Mouse (Mus musculus): ENCODE data around the gene Vmn2r38. TPM values are rescaled to one million over a fixed set of nuclear protein-coding genes. Genes with fewer than 3 reads are reported as not detected.
"Not testable (repeated sequence)": the region's sequence is repeated elsewhere in the genome, so short reads cannot be mapped to it uniquely, and the experiment has no call there.

The Vmn2r38 gene
- not detected in 2 replicates for total RNA-seq (2012; rRNA removed)

- DNase-seq (ENCODE audit: low read depth, low spot score); in situ Hi-C loops (cut with MboI; ENCODE audit: low sequenced_read_pairs in 2 of 2, unreplicated experiment in 2 of 2); H3K4me3 ChIP-seq (ENCODE audit: insufficient read depth in 1 of 2, low read depth in 1 of 2, low read length in 2 of 2, poor library complexity in 1 of 2, severe bottlenecking in 1 of 2); H3K9me3 ChIP-seq (ENCODE audit: control insufficient read depth, insufficient read depth, low read depth, low read length); H3K4me1 ChIP-seq (ENCODE audit: control insufficient read depth in 2 of 2, insufficient read depth in 2 of 2, low read length in 2 of 2, poor library complexity in 1 of 2); H3K36me3 ChIP-seq (ENCODE audit: control insufficient read depth, insufficient read depth, low read length, poor library complexity, severe bottlenecking); H3K27ac ChIP-seq (ENCODE audit: insufficient read depth, low read depth, low read length, poor library complexity, severe bottlenecking); H3K9ac ChIP-seq (ENCODE audit: insufficient read depth, low read depth, low read length, poor library complexity, severe bottlenecking): not testable (repeated sequence)
Measured at GRCm38 (mm10) chr7:9097781-9098180, at the start of gene Vmn2r38. TSS of gene Vmn2r38 (minus strand) at chr7:9097881.

- in situ Hi-C loops (cut with MboI; ENCODE audit: low sequenced_read_pairs in 2 of 2, unreplicated experiment in 2 of 2); H3K9ac ChIP-seq (ENCODE audit: insufficient read depth, low read depth, low read length, poor library complexity, severe bottlenecking); H3K27ac ChIP-seq (ENCODE audit: insufficient read depth, low read depth, low read length, poor library complexity, severe bottlenecking); H3K4me3 ChIP-seq (ENCODE audit: insufficient read depth in 1 of 2, low read depth in 1 of 2, low read length in 2 of 2, poor library complexity in 1 of 2, severe bottlenecking in 1 of 2); H3K9me3 ChIP-seq (ENCODE audit: control insufficient read depth, insufficient read depth, low read depth, low read length); DNase-seq (ENCODE audit: low read depth, low spot score); H3K36me3 ChIP-seq (ENCODE audit: control insufficient read depth, insufficient read depth, low read length, poor library complexity, severe bottlenecking); H3K4me1 ChIP-seq (ENCODE audit: control insufficient read depth in 2 of 2, insufficient read depth in 2 of 2, low read length in 2 of 2, poor library complexity in 1 of 2): not testable (repeated sequence)
Measured at GRCm38 (mm10) chr7:9065353-9065752, 32.3 kb downstream of the Vmn2r38 start.

GRCm38 (mm10) chr7:9030698-9031097, 67.0 kb downstream of the Vmn2r38 start, which contains the start of gene Vmn2r39:
TSS of gene Vmn2r39 (minus strand) at chr7:9030798.
- DNase-seq (ENCODE audit: low read depth, low spot score); in situ Hi-C loops (cut with MboI; ENCODE audit: low sequenced_read_pairs in 2 of 2, unreplicated experiment in 2 of 2); H3K9me3 ChIP-seq (ENCODE audit: control insufficient read depth, insufficient read depth, low read depth, low read length); H3K4me3 ChIP-seq (ENCODE audit: insufficient read depth in 1 of 2, low read depth in 1 of 2, low read length in 2 of 2, poor library complexity in 1 of 2, severe bottlenecking in 1 of 2); H3K36me3 ChIP-seq (ENCODE audit: control insufficient read depth, insufficient read depth, low read length, poor library complexity, severe bottlenecking); H3K27ac ChIP-seq (ENCODE audit: insufficient read depth, low read depth, low read length, poor library complexity, severe bottlenecking); H3K9ac ChIP-seq (ENCODE audit: insufficient read depth, low read depth, low read length, poor library complexity, severe bottlenecking); H3K4me1 ChIP-seq (ENCODE audit: control insufficient read depth in 2 of 2, insufficient read depth in 2 of 2, low read length in 2 of 2, poor library complexity in 1 of 2): not testable (repeated sequence)

Other genes with a start within 250 kb of the Vmn2r38 start
- not detected in 2 replicates for gene Vmn2r40, start 166.4 kb downstream of the Vmn2r38 start, total RNA-seq (2012; rRNA removed)
- gene Vmn2r39, start 67.1 kb downstream of the Vmn2r38 start, total RNA-seq (2012; rRNA removed), result not detected in 2 replicates
- not detected in 2 replicates for gene Vmn2r37, start 125.8 kb upstream of the Vmn2r38 start, total RNA-seq (2012; rRNA removed)

All from ES-E14 (cell line).